Comparison of ENCODE assay signal across 8 mouse cellular contexts in genomic region chr19:28963113-28963512, GRCm38 (mm10). TPM values are rescaled to one million over a fixed set of nuclear protein-coding genes. Genes with fewer than 3 reads are reported as not detected.
DNase-seq lines count a peak whose midpoint lies in the region; ATAC-seq and TF ChIP-seq lines count a peak whose summit lies in the region.

No protein-coding gene starts in this region.

- no peak for TF ChIP-seq POLR2A in myocyte (IDR thresholded peaks at IDR 0.05; ENCODE audit: insufficient read length, low read depth)

- no peaks in the 10 kb centered on the region for H3K27me3 ChIP-seq in embryonic facial prominence, embryonic 15.5 days
- H3K27me3 ChIP-seq in intestine, postnatal 0 days (replicated peaks; ENCODE audit: control insufficient read depth, insufficient read depth, low read length) = no peaks in the 10 kb centered on the region
- H3K27me3 ChIP-seq in myocyte (ENCODE audit: control insufficient read depth, insufficient read depth, insufficient read length) = peaks cover 13% of the 10 kb centered on the region

- no peak for TF ChIP-seq CTCF in intestine, postnatal 0 days (IDR thresholded peaks at IDR 0.05; ENCODE audit: low read depth)

- 39% methylated on average over 3 of the region's 3 CpGs for WGBS in embryonic facial prominence, embryonic 15.5 days
- 60% methylated on average over 3 of the region's 3 CpGs for WGBS in intestine, postnatal 0 days

- intact Hi-C loops in left cerebral cortex, postnatal 4 days (cut with DNase I) = loop anchor here (10.0 kb wide), 1 partner anchor 178 kb away; no protein-coding TSS in a partner anchor

- H3ac ChIP-seq in myocyte (ENCODE audit: control insufficient read depth, insufficient read length) = no peak overlapping the region

- DNase-seq in left cerebral cortex, adult 11 months (ENCODE audit: low spot score) = peak; percentile 49
- no peak for DNase-seq in left cerebral cortex, postnatal 4 days
- DNase-seq in embryo, embryonic 11 days = no peak
- no peak for DNase-seq in testis, postnatal 14 days (ENCODE audit: low spot score)
- DNase-seq in thymus, postnatal 0 days (ENCODE audit: low spot score) = no peak

- 0 out of 2 replicates have a peak overlapping the region, but pooled peaks have one; percentile 66 for H3K9ac ChIP-seq in embryonic facial prominence, embryonic 15.5 days
- no peak overlapping the region for H3K9ac ChIP-seq in intestine, postnatal 0 days (ENCODE audit: low read depth, low read length)

- ATAC-seq in embryonic facial prominence, embryonic 15.5 days (ENCODE audit: insufficient number of reproducible peaks, low FRiP score, low TSS enrichment, low read depth) = no peak
- no peak for ATAC-seq in intestine, postnatal 0 days

- H3K4me3 ChIP-seq in embryonic facial prominence, embryonic 15.5 days (replicated peaks) = peak overlapping the region; percentile 79; the same call in 1 of the 2 replicates
- H3K4me3 ChIP-seq in intestine, postnatal 0 days (ENCODE audit: low read depth, low read length) = no peak overlapping the region
- peak overlapping the region; percentile 12 for H3K4me3 ChIP-seq in myocyte

- no peaks in the 10 kb centered on the region for H3K36me3 ChIP-seq in embryonic facial prominence, embryonic 15.5 days
- no peaks in the 10 kb centered on the region for H3K36me3 ChIP-seq in intestine, postnatal 0 days (ENCODE audit: control insufficient read depth, insufficient read depth)
- H3K36me3 ChIP-seq in myocyte (ENCODE audit: control insufficient read depth, insufficient read depth) = no peaks in the 10 kb centered on the region

- peak overlapping the region; percentile 95 for H3K4me2 ChIP-seq in embryonic facial prominence, embryonic 15.5 days (replicated peaks)
- H3K4me2 ChIP-seq in intestine, postnatal 0 days (replicated peaks; ENCODE audit: low read depth) = peak overlapping the region; percentile 93
- H3K4me2 ChIP-seq in myocyte (ENCODE audit: low read depth) = peak overlapping the region; percentile 69

- no peak overlapping the region for H3K27ac ChIP-seq in embryonic facial prominence, embryonic 15.5 days (replicated peaks)
- no peak overlapping the region for H3K27ac ChIP-seq in intestine, postnatal 0 days (ENCODE audit: low read depth, low read length)

- no peaks in the 10 kb centered on the region for H3K79me2 ChIP-seq in myocyte (ENCODE audit: control insufficient read depth, insufficient read depth)

- no peaks in the 10 kb centered on the region for H3K9me3 ChIP-seq in embryonic facial prominence, embryonic 15.5 days (replicated peaks)
- H3K9me3 ChIP-seq in intestine, postnatal 0 days (ENCODE audit: control insufficient read depth) = no peaks in the 10 kb centered on the region

- H3K4me1 ChIP-seq in embryonic facial prominence, embryonic 15.5 days = peaks cover 7% of the 10 kb centered on the region
- no peaks in the 10 kb centered on the region for H3K4me1 ChIP-seq in intestine, postnatal 0 days (replicated peaks; ENCODE audit: control insufficient read depth, insufficient read depth, low read length)

TF ChIP-seq in myocyte, 11 proteins besides CTCF, POLR2A, EP300 and RAD21:
- no peak for TF ChIP-seq CEBPB (IDR thresholded peaks at IDR 0.05; ENCODE audit: insufficient read depth, poor library complexity, severe bottlenecking)

RNA-seq across cellular contexts. Expression of gene Plpp6, which starts 0.6 kb away (rescaled TPM):
- total RNA-seq in left cerebral cortex, postnatal 4 days (2021) = 10 to 100 TPM; 18.7 to 20.9 TPM
- 7.3 and 9.1 TPM in 2 replicates for polyA plus RNA-seq in embryonic facial prominence, embryonic 15.5 days (2015; fragmentation: Nextera tagmentation; extraction: Ambion mirVana)
- polyA plus RNA-seq in intestine, postnatal 0 days (2015; fragmentation: Nextera tagmentation; extraction: Ambion mirVana) = 22.3 and 23.2 TPM in 2 replicates
- polyA plus RNA-seq in myocyte (2012; fragmentation: generic; extraction: Trizol) = 1.1 TPM
- polyA plus RNA-seq in thymus, postnatal 0 days (2015; fragmentation: Nextera tagmentation; extraction: Ambion mirVana) = 8.5 TPM in 2 replicates

RNA-seq across cellular contexts. Expression of gene 4430402I18Rik, which starts 4.5 kb away (rescaled TPM):
- 1 to 10 TPM; 4.1 to 5.3 TPM for total RNA-seq in left cerebral cortex, postnatal 4 days (2021)
- polyA plus RNA-seq in embryonic facial prominence, embryonic 15.5 days (2015; fragmentation: Nextera tagmentation; extraction: Ambion mirVana) = 2.4 and 3.6 TPM in 2 replicates
- polyA plus RNA-seq in intestine, postnatal 0 days (2015; fragmentation: Nextera tagmentation; extraction: Ambion mirVana) = 3.8 and 4.8 TPM in 2 replicates
- 0.16 TPM for polyA plus RNA-seq in myocyte (2012; fragmentation: generic; extraction: Trizol)
- 0.42 and 0.83 TPM in 2 replicates for polyA plus RNA-seq in thymus, postnatal 0 days (2015; fragmentation: Nextera tagmentation; extraction: Ambion mirVana)

RNA-seq across cellular contexts. Expression of gene Cdc37l1, which starts 27.0 kb away (rescaled TPM):
- total RNA-seq in left cerebral cortex, postnatal 4 days (2021) = 10 to 100 TPM; 67.1 to 73.0 TPM
- polyA plus RNA-seq in embryonic facial prominence, embryonic 15.5 days (2015; fragmentation: Nextera tagmentation; extraction: Ambion mirVana) = 37.1 and 38.6 TPM in 2 replicates
- polyA plus RNA-seq in intestine, postnatal 0 days (2015; fragmentation: Nextera tagmentation; extraction: Ambion mirVana) = 19.7 and 23.9 TPM in 2 replicates
- 9.2 TPM for polyA plus RNA-seq in myocyte (2012; fragmentation: generic; extraction: Trizol)
- polyA plus RNA-seq in thymus, postnatal 0 days (2015; fragmentation: Nextera tagmentation; extraction: Ambion mirVana) = 27.2 and 32.2 TPM in 2 replicates
